Mouse (Mus musculus) spleen, postnatal 4 days (tissue): ENCODE data around the gene Nprl3.
"Not testable (repeated sequence)": the region's sequence is repeated elsewhere in the genome, so short reads cannot be mapped to it uniquely, and the experiment has no call there.

Experiments
- DNase-seq, 2 experiments: peaks; one replicate each; pipeline ENCODE4 v3.0.0; 2022; ENCODE audit warnings: low spot score in 2 of 2

Nprl3 gene

GRCm38 (mm10) chr11:32284582-32284981 is 17.1 kb upstream of the Nprl3 start:
- not testable (repeated sequence) for DNase-seq

GRCm38 (mm10) chr11:32283091-32283777 is 15.7 kb upstream of the Nprl3 start, which contains the start of gene Hba-a1:
TSS of gene Hba-a1 (plus strand) at chr11:32283511.
- DNase-seq, result not testable (repeated sequence)

- peak in 1 of 2 experiments; percentile 61 for DNase-seq
These were observed 14.1 kb upstream of the Nprl3 start for GRCm38 (mm10) chr11:32281416-32282144.

- no peak for DNase-seq
These were observed 13.1 kb upstream of the Nprl3 start for GRCm38 (mm10) chr11:32280646-32281045.

- no peak for DNase-seq
These were observed 11.0 kb upstream of the Nprl3 start for GRCm38 (mm10) chr11:32278458-32278957.

- no peak for DNase-seq
These were observed 10.4 kb upstream of the Nprl3 start for GRCm38 (mm10) chr11:32277736-32278457.

GRCm38 (mm10) chr11:32276347-32276746 is 8.8 kb upstream of the Nprl3 start, which contains the start of gene Hba-x:
TSS of gene Hba-x (plus strand) at chr11:32276400.
- DNase-seq, result no peak

GRCm38 (mm10) chr11:32271178-32271577 is 3.7 kb upstream of the Nprl3 start:
- no peak for DNase-seq

GRCm38 (mm10) chr11:32268952-32269351 is 1.4 kb upstream of the Nprl3 start:
- peak; percentile 78 to 81 for DNase-seq

GRCm38 (mm10) chr11:32267964-32268363 is 457 bp upstream of the Nprl3 start:
- peak in 1 of 2 experiments; percentile 75 for DNase-seq

- no peak for DNase-seq
These were observed 731 bp downstream of the Nprl3 start for GRCm38 (mm10) chr11:32266776-32267175.

- DNase-seq, result peak in 1 of 2 experiments; percentile 71
These were observed 1.3 kb downstream of the Nprl3 start for GRCm38 (mm10) chr11:32266194-32266593.

GRCm38 (mm10) chr11:32265117-32265738 is 2.3 kb downstream of the Nprl3 start:
- no peak for DNase-seq

- DNase-seq, result no peak
These were observed 4.7 kb downstream of the Nprl3 start for GRCm38 (mm10) chr11:32262674-32263415.

GRCm38 (mm10) chr11:32256566-32256965 is 10.9 kb downstream of the Nprl3 start:
- DNase-seq, result peak in 1 of 2 experiments; percentile 71

GRCm38 (mm10) chr11:32256146-32256545 is 11.4 kb downstream of the Nprl3 start:
- DNase-seq, result peak in 1 of 2 experiments; percentile 74

GRCm38 (mm10) chr11:32253121-32253520 is 14.4 kb downstream of the Nprl3 start:
- DNase-seq, result no peak

- DNase-seq, result peak; percentile 77 to 81
These were observed 16.4 kb downstream of the Nprl3 start for GRCm38 (mm10) chr11:32250880-32251763.

- no peak for DNase-seq
These were observed 19.2 kb downstream of the Nprl3 start for GRCm38 (mm10) chr11:32248350-32248749.

GRCm38 (mm10) chr11:32247068-32247467 is 20.4 kb downstream of the Nprl3 start:
- DNase-seq, result peak; percentile 71 to 77
